Mouse (Mus musculus) c-Kit-positive CD71-negative TER-119-negative erythroid progenitor cells, embryonic 14.5 days (primary cell): ENCODE data around the gene Stk17b.

Experiments used
- DNase-seq: peaks from one replicate; pipeline ENCODE4 v3.0.0-alpha.2; 2013; ENCODE audit warnings: low read depth

Gene Stk17b

GRCm38 (mm10) chr1:53784721-53785418, at the start of gene Stk17b:
TSS of gene Stk17b (minus strand) at chr1:53785224.
- peak; percentile 86 for DNase-seq

DNA sequence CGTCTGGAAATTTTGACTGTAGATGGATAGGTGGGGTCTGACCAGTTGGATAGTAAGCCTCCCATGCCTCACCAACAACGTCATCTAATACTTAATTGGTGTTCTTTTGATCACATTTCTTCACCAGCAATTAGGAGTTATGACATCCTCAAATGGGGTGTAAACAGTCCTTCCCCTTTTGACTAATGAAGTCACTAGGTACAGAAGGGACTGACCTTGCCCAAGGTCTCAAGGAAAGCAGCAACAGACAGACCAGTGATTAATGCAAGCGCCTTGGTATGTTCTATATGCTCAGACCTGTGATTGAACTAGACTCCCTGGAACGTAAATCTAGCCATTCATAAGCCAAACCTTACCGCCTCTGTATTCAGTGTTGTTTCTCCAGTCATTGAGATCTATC, 45.3 kb upstream of the Stk17b start:
- no peak for DNase-seq

GRCm38 (mm10) chr1:53829089-53829488, 44.1 kb upstream of the Stk17b start:
- no peak for DNase-seq

DNA sequence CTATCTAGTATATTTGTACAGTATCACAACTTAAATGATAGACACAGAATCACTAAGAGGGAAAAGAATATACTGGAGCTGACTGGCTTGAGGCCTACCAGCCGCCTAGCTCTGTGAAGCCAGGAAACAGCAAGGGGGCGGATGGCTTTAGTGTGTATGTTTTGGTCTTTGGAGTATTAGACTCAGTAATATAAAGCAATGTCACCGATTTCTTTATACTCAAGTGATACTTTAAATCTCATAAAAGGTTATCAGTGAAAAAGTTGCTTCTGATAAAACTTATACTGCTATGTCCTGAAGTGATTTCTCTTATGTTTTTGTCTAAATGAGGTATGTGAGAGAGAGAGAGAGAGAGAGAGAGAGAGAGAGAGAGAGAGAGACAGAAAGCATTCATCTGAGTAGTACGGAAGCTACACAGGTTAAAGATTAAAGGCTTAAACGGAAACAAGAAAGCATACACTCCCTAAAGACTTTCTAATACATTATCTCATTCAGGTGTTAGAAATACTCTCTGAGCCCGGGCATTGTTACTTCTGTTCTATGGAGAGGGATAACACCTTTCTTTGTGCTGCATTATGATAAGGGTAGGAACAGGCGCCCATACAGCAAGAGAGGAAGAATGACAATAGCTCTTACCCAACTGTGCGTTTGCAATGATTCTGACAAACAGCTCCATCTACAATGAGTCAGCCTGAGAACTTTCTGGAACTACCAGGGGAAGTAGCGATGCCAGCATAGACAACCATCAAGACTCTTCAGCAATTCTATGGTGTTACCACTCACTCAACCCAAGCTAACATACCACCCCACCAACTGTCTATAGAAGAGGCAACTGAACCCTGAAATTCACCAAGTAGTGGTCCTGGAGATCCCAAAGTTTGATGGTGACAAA, 39.7 kb upstream of the Stk17b start:
- no peak for DNase-seq

DNA sequence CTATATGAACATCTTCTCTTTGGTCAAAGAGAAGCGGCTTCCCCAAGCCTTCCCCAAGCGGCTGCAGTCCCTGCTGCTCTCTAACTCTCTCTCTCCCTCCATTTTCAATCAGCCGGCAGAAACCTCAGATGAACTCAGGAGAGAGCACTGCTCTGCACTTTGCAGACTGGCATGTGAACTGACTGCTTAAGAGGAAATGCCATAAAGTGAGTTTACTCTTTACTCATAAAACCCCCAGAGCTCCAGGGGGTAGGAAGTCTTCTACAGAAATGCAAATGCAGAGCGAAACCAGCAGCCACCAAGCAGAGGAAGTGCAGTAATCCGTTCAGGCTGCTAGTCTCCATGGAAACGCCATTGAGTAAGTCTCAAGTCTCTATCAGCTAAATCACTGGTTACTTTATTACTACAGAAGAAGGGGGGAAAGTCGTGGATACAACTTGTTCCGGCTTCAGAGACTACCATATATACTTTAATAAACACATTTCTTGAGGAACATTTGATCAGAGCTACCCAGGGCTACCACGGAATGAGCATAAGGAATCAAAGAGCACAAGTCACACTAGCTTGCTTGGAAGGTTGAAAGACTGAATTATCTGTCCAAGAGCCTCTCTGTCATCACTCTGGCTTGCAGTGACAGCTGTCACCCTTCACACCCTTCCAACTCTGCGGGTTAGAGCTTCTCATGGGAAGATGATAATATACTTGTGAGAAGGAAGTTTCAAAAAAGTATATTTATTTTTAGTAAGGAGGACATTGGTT, 38.8 kb upstream of the Stk17b start:
- DNase-seq, result peak; percentile 52

DNA sequence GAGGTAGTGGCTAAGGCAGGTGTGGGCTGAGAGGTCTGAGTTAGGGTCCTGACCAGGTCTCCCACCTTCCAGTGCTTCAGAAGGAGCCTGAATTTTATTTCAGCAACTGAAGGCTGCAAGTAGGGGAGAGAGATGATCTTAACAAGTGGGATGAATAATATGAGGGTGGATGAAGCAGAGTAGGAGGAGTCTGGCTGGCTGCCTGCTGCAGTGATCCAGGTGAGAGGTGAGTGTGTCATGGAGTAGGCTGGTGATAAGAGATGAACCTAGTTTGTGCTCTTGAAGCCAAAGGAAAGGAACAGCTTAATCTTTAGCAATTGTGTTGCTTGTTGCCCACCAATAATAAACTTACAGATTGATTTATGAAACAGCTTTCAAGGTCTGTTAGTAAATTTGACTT, 37.0 kb upstream of the Stk17b start:
- no peak for DNase-seq

DNA sequence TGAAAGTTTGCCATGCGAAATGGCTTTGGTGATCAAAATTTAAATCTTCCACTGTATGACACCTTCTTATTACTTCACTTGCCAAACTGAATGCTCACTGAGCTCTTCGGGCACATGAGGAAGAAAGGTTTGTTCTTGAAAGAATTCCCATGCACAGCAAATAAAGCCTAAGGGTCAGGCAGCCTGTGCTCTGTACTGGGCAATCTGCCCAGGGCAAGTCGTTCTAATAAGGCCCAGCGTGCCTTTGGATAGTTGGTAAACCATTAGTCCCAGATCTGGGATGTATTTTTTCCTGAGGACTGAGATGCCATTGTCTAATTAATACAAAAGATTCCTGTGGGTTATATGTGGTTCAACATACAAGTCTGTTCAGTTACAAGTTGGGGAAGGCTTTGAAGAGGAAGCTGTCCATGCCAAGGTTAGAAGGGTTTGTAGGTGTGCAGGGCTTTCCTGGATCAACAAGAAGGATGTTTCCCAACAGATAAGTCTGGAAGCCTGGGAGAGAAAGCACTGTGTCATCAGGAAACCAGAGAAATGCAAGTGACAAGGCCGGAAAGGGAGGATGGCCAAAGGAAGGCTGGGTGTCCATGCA, 35.1 kb upstream of the Stk17b start:
- DNase-seq, result no peak

GRCm38 (mm10) chr1:53818072-53818862, 33.2 kb upstream of the Stk17b start:
- DNase-seq, result no peak

- no peak for DNase-seq
These were observed 31.3 kb upstream of the Stk17b start for GRCm38 (mm10) chr1:53816353-53816752.

- DNase-seq, result no peak
These were observed 29.2 kb upstream of the Stk17b start for GRCm38 (mm10) chr1:53814077-53814705.

GRCm38 (mm10) chr1:53811919-53812318, 26.9 kb upstream of the Stk17b start:
- DNase-seq, result no peak

GRCm38 (mm10) chr1:53808229-53808628, 23.2 kb upstream of the Stk17b start:
- DNase-seq, result no peak

DNA sequence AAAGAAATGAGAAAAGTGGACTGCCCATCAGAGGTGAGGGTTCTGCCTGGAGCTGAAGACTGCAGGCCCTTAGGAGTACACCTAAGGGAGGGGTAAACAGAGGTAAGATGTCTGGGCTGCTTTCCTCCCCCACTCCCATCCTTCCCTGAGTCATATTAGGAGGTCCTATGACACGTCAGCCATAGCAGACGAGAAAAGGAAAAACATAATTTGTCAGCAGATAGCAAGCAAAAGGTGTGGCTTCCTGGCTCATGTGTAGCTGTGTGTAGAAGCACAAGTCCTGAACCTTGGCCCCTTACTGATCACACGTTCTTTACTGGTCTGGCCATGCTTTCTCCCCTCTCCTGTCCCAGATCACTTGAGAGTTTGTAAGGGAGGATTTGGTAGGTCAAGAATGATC, 12.8 kb upstream of the Stk17b start:
- no peak for DNase-seq

DNA sequence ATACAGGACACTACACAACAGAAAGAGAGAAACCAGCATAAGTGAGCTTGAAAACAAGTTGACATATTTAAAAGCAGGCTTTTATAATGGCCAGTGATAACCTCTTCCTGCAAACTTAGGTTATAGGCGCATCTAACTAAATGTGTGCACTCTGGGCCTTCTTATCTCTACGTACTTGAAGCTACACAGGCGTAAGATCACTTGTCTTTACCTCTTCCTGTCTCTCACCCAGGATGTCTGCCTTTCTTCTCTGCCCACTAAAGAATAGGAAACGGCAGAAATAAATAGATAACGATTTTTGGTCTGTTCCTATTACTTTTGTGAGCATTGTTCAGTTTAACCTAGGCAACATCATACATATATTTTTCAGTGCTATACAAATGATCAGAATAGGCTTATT, 12.1 kb upstream of the Stk17b start:
- no peak for DNase-seq

DNA sequence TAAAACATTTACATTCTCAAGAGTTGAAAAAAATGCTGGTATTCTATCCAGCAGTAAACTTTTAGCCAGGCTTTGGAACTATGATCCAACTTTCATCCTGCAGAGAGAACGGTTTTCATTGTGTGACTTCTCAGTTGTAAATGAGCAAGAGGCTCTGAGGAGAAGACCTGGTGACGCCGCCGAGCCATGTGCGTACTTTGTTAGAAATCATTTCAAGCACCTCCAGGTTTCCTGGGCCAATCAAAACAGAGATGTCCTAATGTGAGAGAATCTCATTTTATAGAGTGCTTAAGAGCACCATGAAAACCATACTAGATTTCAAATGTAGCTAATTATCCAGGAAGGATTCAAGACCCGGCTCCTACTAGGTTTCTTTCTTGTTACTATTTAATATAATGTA, 11.2 kb upstream of the Stk17b start:
- DNase-seq, result no peak

- DNase-seq, result no peak
These were observed 10.6 kb upstream of the Stk17b start for GRCm38 (mm10) chr1:53795591-53795990.

DNA sequence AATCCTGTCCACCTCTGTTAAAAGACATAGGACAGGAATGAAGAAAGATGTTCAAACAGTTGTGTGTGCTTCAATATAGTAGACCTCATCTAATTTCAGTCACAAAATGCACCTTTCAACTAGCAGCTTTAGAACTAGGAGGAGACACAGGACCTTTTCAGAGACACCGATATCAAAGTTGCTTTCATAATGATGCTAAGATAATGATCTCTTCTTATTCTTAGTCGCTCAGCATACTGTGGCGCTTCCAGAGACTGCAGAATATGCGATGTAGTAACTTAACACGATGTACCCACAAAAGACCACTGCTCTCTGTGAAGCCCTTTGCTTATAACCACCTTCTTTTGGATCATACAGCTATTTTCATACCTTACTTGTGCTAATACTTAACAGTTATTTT, 10.1 kb upstream of the Stk17b start:
- DNase-seq, result no peak

DNA sequence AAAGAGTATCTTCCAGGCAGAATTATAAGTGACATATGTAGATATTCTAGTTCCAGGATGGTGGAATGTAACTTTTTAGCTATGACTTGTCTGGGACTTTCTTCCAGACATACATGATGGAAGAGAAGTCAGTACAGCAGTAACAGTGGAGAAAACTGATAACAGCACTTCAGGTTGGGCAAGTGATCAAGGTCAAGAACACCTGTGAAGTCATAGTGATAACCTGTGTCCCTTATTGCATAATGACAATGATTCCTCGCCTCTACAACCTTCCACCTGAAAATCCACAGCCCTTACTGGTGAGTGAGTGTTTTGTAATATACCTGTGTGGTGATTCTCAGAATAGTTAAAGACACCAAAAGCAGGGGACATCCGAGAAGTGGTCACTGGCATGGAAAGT, 9.3 kb upstream of the Stk17b start:
- DNase-seq, result no peak

- no peak for DNase-seq
These were observed 6.3 kb upstream of the Stk17b start for GRCm38 (mm10) chr1:53791343-53791742.

GRCm38 (mm10) chr1:53784291-53784720, 718 bp downstream of the Stk17b start:
- no peak for DNase-seq

GRCm38 (mm10) chr1:53782956-53783355, 2.1 kb downstream of the Stk17b start:
- no peak for DNase-seq
